Mouse (Mus musculus): ENCODE data around the gene Rgs7bp. TPM values are rescaled to one million over a fixed set of nuclear protein-coding genes. Genes with fewer than 3 reads are reported as not detected.

The Rgs7bp gene
- polyA plus RNA-seq, 1 experiment from 2014 or later = 0.45 TPM

GRCm38 (mm10) chr13:104978176-104978575 lies 76.6 kb downstream of the Rgs7bp start:
- H3K9me3 ChIP-seq (ENCODE audit: low read length) = no peaks in the 10 kb centered on the region
- no peak overlapping the region for H3K4me3 ChIP-seq (ENCODE audit: low read depth, low read length)
- 61% methylated on average over 1 of the region's 1 CpGs for WGBS (ENCODE audit: insufficient replicate concordance)
- H3K27ac ChIP-seq (ENCODE audit: low read depth) = no peak overlapping the region
- H3K4me2 ChIP-seq (ENCODE audit: low read depth, low read length) = no peak overlapping the region
- no peak for TF ChIP-seq CTCF (IDR thresholded peaks at IDR 0.05; ENCODE audit: low read depth)
- TF ChIP-seq EP300 (IDR thresholded peaks at IDR 0.05; ENCODE audit: low read depth) = no peak
- no peaks in the 10 kb centered on the region for H3K27me3 ChIP-seq (ENCODE audit: insufficient read depth, low read length)
- no peaks in the 10 kb centered on the region for H3K4me1 ChIP-seq (ENCODE audit: insufficient read depth)
- no peaks in the 10 kb centered on the region for H3K36me3 ChIP-seq (replicated peaks; ENCODE audit: insufficient read depth, low read length)
- DNase-seq (no peak), ATAC-seq (no peak)
- H3K9ac ChIP-seq (replicated peaks) = no peak overlapping the region

DNA sequence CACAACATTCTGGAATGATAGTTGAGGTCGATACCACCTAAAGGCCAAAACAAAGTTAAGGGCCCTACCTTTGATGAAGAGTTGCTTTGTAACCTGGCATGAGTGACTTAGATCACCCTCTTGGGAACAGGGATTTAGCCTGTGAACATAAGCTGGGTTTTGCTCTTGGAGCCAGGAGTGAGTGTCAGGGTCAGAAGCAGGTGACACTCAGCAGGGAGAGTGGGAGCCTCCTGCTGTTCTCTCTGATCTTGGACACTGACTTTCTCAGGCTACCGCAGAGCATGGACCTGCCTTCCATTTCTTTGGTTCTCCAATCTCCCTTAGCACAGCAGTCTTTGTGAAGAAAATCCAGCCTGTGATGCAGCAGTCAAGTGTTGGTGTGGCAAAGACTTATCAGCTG lies 87.2 kb downstream of the Rgs7bp start:
- H3K4me3 ChIP-seq (ENCODE audit: low read depth, low read length) = no peak overlapping the region
- DNase-seq (no peak), ATAC-seq (no peak)
- no peak overlapping the region for H3K9ac ChIP-seq (replicated peaks)
- H3K4me1 ChIP-seq (ENCODE audit: insufficient read depth) = no peaks in the 10 kb centered on the region
- no peaks in the 10 kb centered on the region for H3K9me3 ChIP-seq (ENCODE audit: low read length)
- TF ChIP-seq EP300 (IDR thresholded peaks at IDR 0.05; ENCODE audit: low read depth) (no peak), CTCF (IDR thresholded peaks at IDR 0.05; ENCODE audit: low read depth) (no peak)
- no peak overlapping the region for H3K4me2 ChIP-seq (ENCODE audit: low read depth, low read length)
- WGBS (ENCODE audit: insufficient replicate concordance) = 74% methylated on average over 2 of the region's 2 CpGs
- H3K27me3 ChIP-seq (ENCODE audit: insufficient read depth, low read length) = no peaks in the 10 kb centered on the region
- H3K27ac ChIP-seq (ENCODE audit: low read depth) = no peak overlapping the region
- H3K36me3 ChIP-seq (replicated peaks; ENCODE audit: insufficient read depth, low read length) = no peaks in the 10 kb centered on the region

DNA sequence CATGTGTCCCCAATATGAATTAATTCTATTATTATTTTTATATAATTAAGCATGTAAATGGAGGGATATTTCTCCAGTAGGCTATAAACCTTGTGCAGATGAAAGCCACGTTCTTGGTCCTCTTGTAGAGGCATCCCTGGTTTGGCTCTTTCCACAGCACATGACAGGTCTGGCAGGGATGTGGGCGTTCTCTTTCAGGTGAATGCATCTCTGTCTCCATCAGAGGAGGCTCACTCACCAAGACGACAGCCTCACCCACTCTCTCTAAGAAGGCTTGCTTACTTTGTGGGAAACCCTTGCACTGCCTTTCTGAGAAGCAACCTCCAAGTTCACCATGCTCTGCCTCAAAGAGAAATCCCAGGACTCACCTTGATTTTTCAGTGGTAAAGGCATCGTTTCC lies 91.0 kb downstream of the Rgs7bp start:
- no peaks in the 10 kb centered on the region for H3K27me3 ChIP-seq (ENCODE audit: insufficient read depth, low read length)
- no peaks in the 10 kb centered on the region for H3K36me3 ChIP-seq (replicated peaks; ENCODE audit: insufficient read depth, low read length)
- no peak overlapping the region for H3K9ac ChIP-seq (replicated peaks)
- TF ChIP-seq EP300 (IDR thresholded peaks at IDR 0.05; ENCODE audit: low read depth) (no peak), CTCF (IDR thresholded peaks at IDR 0.05; ENCODE audit: low read depth) (no peak)
- H3K4me1 ChIP-seq (ENCODE audit: insufficient read depth) = no peaks in the 10 kb centered on the region
- DNase-seq (no peak), ATAC-seq (no peak)
- H3K27ac ChIP-seq (ENCODE audit: low read depth) = no peak overlapping the region
- 72% methylated on average over 4 of the region's 4 CpGs for WGBS (ENCODE audit: insufficient replicate concordance)
- H3K4me3 ChIP-seq (ENCODE audit: low read depth, low read length) = no peak overlapping the region
- H3K9me3 ChIP-seq (ENCODE audit: low read length) = no peaks in the 10 kb centered on the region
- H3K4me2 ChIP-seq (ENCODE audit: low read depth, low read length) = no peak overlapping the region

DNA sequence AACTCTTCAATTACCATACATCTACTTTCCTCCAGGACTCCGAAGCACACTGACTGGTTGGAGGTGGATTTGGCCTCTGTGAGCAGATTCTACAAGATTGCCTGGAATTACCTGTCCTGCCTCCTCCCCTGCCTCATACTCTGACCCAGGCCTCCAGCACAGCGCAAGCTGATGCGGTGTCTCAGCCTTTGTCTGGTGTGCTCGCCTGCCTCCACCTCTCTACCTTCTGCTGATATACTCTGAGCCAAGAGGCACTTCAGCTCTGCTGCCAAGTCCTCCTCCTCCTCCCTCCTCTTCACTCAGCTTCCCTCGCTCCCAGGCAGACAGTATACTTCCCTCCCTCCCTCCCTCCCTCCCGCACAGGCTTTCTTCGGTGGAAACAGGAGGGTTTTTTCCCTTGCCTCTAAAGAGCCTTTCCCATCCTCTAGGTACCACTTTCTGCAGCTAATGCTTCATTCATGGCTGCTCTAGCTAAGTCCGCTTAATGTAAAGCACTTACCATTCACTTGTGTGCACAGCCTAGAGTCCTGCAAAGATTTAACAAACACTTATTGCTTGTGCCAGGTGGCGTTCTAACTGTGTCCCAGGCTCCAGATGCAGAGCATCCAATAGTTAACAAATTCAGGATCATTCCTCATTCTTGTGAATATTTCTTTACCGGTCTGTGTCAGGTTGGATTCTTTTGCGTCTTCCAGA lies 91.9 kb downstream of the Rgs7bp start:
- Histone ChIP-seq H3K27me3 (ENCODE audit: insufficient read depth, low read length) (no peaks in the 10 kb centered on the region), H3K9me3 (ENCODE audit: low read length) (no peaks in the 10 kb centered on the region), H3K36me3 (replicated peaks; ENCODE audit: insufficient read depth, low read length) (no peaks in the 10 kb centered on the region), H3K9ac (replicated peaks) (no peak overlapping the region), H3K4me2 (ENCODE audit: low read depth, low read length) (no peak overlapping the region), H3K4me3 (ENCODE audit: low read depth, low read length) (no peak overlapping the region), H3K27ac (ENCODE audit: low read depth) (no peak overlapping the region), H3K4me1 (ENCODE audit: insufficient read depth) (no peaks in the 10 kb centered on the region)
- DNase-seq (no peak), ATAC-seq (no peak)
- TF ChIP-seq EP300 (IDR thresholded peaks at IDR 0.05; ENCODE audit: low read depth) (no peak), CTCF (IDR thresholded peaks at IDR 0.05; ENCODE audit: low read depth) (no peak)
- 75% methylated on average over 11 of the region's 11 CpGs for WGBS (ENCODE audit: insufficient replicate concordance)

DNA sequence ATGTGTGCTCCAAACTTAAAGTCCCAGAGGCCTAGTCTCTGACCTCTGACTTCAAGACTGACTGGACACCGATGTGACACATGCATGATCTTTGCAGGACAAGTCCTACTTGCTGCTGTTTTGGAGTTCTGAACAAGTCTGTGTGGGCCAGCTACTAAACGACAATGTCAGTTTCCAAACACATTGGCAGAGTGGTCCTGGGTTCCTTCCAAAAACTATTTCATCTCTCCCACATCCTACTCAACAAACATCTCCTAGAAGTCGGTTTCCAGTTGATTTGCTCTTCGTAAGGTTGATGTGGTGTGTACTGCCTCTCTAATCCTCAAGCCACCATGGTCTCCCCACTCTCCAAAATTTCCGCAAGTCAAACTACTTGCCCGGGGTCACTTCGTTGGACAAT lies 92.6 kb downstream of the Rgs7bp start:
- WGBS (ENCODE audit: insufficient replicate concordance) = 75% methylated on average over 7 of the region's 7 CpGs
- ATAC-seq (no peak), DNase-seq (no peak)
- Histone ChIP-seq H3K4me1 (ENCODE audit: insufficient read depth) (no peaks in the 10 kb centered on the region), H3K9me3 (ENCODE audit: low read length) (no peaks in the 10 kb centered on the region), H3K27me3 (ENCODE audit: insufficient read depth, low read length) (no peaks in the 10 kb centered on the region), H3K4me3 (ENCODE audit: low read depth, low read length) (no peak overlapping the region), H3K9ac (replicated peaks) (no peak overlapping the region), H3K27ac (ENCODE audit: low read depth) (no peak overlapping the region), H3K4me2 (ENCODE audit: low read depth, low read length) (no peak overlapping the region), H3K36me3 (replicated peaks; ENCODE audit: insufficient read depth, low read length) (no peaks in the 10 kb centered on the region)
- TF ChIP-seq EP300 (IDR thresholded peaks at IDR 0.05; ENCODE audit: low read depth) (no peak), CTCF (IDR thresholded peaks at IDR 0.05; ENCODE audit: low read depth) (no peak)

DNA sequence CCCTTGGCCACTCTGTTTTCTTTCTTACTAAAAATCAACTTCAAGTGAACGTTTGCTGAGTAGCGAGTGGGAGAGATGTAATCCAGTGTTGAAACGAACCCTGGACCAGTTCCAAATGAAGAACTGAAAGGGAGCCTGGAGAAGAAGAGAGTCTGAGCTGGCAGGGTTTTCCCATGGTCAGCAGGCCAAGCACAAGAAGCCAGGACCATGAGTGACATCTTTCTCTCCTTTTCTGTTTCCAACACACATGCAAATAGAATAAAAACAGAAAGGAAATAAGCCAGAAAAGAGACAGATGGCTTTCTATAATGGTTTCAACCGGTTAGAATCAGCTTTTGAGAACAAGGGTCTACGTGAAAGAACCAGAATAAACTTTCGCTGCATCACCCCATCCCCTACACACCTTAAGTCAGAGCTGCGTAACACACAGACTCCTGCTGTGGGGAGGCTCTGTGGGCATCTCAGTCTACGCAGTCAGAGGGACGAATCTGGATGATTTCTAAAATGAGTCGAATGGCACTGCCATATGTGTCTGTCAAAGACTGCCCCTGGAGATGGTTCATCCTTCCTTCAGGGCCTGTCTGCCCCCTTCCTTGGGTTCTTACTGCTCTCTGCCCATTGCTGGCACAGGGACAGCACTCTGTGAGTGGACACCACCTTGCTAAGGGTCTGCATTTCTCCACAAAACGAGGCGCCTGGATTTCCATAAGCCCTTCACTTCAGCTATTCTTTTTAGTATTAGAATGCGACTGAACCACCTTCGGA lies 93.6 kb downstream of the Rgs7bp start:
- 78% methylated on average over 14 of the region's 14 CpGs for WGBS (ENCODE audit: insufficient replicate concordance)
- Histone ChIP-seq H3K36me3 (replicated peaks; ENCODE audit: insufficient read depth, low read length) (no peaks in the 10 kb centered on the region), H3K4me1 (ENCODE audit: insufficient read depth) (no peaks in the 10 kb centered on the region), H3K4me3 (ENCODE audit: low read depth, low read length) (no peak overlapping the region), H3K27me3 (ENCODE audit: insufficient read depth, low read length) (no peaks in the 10 kb centered on the region), H3K9me3 (ENCODE audit: low read length) (no peaks in the 10 kb centered on the region), H3K4me2 (ENCODE audit: low read depth, low read length) (no peak overlapping the region), H3K9ac (replicated peaks) (no peak overlapping the region), H3K27ac (ENCODE audit: low read depth) (no peak overlapping the region)
- ATAC-seq (no peak), DNase-seq (no peak)
- TF ChIP-seq CTCF (IDR thresholded peaks at IDR 0.05; ENCODE audit: low read depth) (no peak), EP300 (IDR thresholded peaks at IDR 0.05; ENCODE audit: low read depth) (no peak)

All from liver, postnatal 0 days (tissue).